Mouse (Mus musculus): ENCODE measurements around the gene Dgkg.

The Dgkg gene

DNA sequence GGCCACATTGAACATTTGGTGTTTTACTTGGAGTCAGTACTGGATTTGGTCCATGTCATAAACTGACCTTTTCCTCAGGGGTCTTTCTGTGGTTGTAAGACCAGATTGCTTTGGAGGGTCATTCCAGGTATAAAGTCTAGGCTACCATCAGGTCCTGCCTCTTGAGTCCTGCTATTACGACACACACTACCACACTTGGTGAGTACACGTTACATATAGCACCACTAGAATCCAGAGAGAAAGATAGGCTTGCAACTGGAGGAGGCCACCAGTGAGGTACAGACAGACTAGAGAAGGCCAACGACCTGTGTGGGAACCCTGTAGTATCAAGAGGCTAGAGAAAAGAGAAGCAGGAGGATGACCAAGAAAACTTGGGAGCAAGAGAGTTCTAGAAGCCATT lies 157.6 kb downstream of the Dgkg start:
- DNase-seq (ENCODE audit: low read depth, low spot score): no peak

- DNase-seq (ENCODE audit: low read depth, low spot score): no peak
Measured at GRCm38 (mm10) chr16:22497976-22498375, 159.0 kb downstream of the Dgkg start.

- DNase-seq (ENCODE audit: low read depth, low spot score): no peak
Measured at GRCm38 (mm10) chr16:22495259-22495658, 161.8 kb downstream of the Dgkg start.

GRCm38 (mm10) chr16:22494815-22495214 lies 162.2 kb downstream of the Dgkg start:
- no peak for DNase-seq (ENCODE audit: low read depth, low spot score)

GRCm38 (mm10) chr16:22493396-22493795 lies 163.6 kb downstream of the Dgkg start:
- DNase-seq (ENCODE audit: low read depth, low spot score): no peak

- no peak for DNase-seq (ENCODE audit: low read depth, low spot score)
Measured at GRCm38 (mm10) chr16:22491446-22492166, 165.4 kb downstream of the Dgkg start.

- DNase-seq (ENCODE audit: low read depth, low spot score): no peak
Measured at GRCm38 (mm10) chr16:22483900-22484299, 173.1 kb downstream of the Dgkg start.

DNA sequence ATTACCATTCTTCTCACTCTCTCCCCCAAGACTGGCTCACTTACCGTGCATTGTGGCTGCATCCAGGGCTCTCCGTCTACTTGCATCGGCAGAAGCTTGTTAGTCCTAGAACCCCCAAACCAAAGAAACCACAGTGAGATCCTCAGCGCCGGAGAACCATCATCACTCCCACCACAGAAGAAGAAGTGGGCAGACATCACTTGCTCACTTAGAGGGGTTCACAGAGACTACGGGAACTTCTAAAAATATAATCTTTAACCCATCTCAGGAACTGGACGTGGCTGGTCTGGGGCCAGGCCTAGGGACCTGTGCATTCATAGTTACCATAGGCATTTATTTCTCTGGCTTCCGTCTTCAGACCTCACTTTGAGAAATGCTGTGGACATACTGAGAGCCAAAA lies 177.7 kb downstream of the Dgkg start:
- no peak for DNase-seq (ENCODE audit: low read depth, low spot score)

GRCm38 (mm10) chr16:22471728-22472127 lies 185.3 kb downstream of the Dgkg start:
- no peak for DNase-seq (ENCODE audit: low read depth, low spot score)

DNA sequence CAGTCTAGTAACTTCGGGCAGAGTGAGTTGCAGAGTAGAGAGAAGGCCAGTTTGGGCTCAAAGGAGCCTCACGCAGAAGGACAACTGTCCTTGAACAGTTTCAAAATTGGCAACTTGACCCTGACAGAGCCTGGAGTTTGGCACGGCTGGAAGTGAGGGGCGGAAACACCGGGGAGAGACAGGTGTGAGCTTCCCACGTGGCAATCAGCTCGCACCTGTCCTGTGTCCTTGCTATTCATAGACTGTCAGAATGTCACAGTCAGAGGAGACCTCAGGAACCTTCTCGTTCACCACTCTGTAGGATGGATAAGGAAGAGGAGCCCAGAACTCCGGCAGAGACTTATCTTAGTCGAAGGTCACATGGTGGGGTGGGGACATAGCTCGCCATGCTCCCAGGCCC lies 187.6 kb downstream of the Dgkg start:
- DNase-seq (ENCODE audit: low read depth, low spot score): no peak

GRCm38 (mm10) chr16:22467111-22467510 lies 189.9 kb downstream of the Dgkg start:
- DNase-seq (ENCODE audit: low read depth, low spot score): no peak

DNA sequence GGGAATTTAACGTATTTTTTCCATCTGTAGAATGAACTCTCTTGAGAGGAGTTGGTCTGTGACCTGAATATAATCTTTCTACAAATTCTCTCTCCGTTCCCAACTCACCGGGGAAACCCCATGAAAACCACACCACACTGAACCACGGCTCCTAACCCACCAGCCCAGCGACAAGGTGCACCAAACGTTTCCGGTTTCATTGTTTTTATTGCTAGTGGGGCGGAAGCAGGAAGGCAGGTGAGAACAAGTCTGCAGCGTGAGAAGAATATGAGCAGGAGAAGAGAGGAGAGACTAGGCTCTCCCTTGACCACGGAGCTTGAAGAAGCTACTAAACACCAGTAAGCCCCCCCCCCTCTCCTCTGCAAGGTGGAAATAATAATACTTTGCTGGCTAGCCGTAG lies 190.6 kb downstream of the Dgkg start:
- DNase-seq (ENCODE audit: low read depth, low spot score): no peak

DNA sequence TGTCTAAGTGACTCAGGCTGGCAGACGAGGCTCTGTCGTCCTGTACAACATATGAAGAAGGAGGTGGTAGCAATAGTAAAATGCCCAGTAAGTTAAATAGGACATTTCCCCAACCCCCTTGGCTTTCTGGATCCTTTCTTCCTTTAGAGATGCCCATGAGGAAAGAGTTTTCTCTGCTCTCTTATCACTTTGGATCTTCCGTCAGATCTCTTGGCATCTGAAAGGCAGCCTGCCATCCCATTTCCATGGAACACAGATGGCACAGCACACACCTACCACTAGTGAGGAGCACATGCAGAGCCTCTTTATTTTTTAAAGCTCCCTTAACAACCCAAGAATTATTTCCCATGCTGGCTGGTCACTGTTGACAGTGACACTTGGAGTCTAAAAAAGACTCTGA lies 194.8 kb downstream of the Dgkg start:
- DNase-seq (ENCODE audit: low read depth, low spot score): no peak

- DNase-seq (ENCODE audit: low read depth, low spot score): no peak
Measured at GRCm38 (mm10) chr16:22461728-22462127, 195.3 kb downstream of the Dgkg start.

- no peak for DNase-seq (ENCODE audit: low read depth, low spot score)
Measured at GRCm38 (mm10) chr16:22460960-22461359, 196.1 kb downstream of the Dgkg start.

DNA sequence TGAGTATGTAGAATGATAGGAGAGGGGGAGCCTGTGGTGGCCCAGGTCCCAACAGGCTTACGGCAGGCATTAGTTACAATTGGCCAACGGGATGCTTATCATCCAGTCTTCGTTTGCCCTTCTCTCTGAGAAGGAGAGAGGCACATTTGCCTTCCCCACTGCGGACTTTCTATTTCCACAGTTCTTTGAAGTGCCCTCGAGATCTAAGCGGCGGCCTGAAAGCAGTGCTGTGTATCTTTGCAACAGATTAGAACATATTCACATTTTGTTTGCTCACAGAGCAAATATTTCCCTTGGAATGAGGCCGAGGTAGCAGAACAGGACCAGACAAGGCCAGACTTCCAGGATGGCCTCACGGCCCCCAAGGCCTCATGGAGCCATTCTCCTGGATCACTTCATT lies 204.9 kb downstream of the Dgkg start:
- DNase-seq (ENCODE audit: low read depth, low spot score): no peak

DNA sequence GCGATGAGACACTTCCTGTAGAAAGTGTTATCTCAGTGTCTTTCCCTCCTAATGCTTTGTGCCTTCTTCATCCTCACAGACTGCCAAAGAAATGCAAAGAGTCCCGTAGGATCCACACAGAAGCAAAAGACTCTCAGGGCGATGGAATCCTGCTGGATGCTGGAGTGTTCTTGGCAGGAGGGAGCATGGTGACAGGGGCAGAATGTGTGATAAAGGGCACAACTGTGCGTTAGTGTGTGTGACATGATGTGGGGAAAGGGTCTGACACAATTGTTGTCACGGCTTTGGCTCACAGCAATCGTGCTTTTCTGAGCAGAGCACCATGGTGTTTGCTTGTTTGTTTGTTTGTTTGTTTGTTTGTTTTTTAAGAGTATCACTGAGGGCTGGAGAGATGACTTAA lies 208.9 kb downstream of the Dgkg start:
- DNase-seq (ENCODE audit: low read depth, low spot score): no peak

DNA sequence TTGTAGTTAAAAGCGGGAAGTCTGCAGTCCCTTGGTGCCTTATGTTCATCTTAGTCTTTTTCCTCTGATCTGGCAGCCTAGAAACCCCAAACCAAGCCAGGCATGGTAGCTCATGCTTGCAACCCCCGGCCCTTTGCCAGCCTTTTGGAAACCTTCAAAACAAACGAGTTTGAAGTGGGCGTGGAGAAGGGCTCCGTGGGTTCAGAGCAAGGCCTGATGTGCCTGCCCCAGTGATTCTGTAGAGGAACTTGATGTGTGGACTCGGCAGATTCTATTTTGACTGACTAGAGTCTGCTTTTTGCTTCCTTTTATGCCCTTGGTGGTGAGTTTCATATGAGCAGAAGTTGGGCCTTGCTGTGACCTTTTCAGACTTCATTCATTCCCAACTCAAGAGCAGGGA lies 212.2 kb downstream of the Dgkg start:
- no peak for DNase-seq (ENCODE audit: low read depth, low spot score)

DNA sequence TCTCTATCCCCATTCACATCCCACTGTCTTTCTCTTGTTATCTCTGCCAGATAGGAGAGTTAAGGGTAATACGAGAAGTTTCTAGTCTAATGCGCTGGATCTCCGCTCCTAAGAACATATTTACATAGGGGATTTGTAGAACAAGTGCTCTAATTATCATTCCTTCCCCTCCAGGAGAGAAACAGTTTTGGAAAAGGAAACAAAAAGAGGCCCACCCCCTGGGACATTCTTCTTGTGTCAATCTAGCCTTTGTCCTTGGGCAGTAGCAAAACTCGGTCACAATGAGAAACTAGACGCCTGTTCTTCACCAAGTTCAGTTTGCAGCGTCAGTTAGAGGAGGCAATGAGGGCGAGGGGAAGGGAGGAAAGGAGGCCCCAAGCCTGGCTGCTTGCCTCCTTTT lies 214.8 kb downstream of the Dgkg start:
- DNase-seq (ENCODE audit: low read depth, low spot score): no peak

GRCm38 (mm10) chr16:22441317-22441716 lies 215.7 kb downstream of the Dgkg start:
- DNase-seq (ENCODE audit: low read depth, low spot score): no peak

DNA sequence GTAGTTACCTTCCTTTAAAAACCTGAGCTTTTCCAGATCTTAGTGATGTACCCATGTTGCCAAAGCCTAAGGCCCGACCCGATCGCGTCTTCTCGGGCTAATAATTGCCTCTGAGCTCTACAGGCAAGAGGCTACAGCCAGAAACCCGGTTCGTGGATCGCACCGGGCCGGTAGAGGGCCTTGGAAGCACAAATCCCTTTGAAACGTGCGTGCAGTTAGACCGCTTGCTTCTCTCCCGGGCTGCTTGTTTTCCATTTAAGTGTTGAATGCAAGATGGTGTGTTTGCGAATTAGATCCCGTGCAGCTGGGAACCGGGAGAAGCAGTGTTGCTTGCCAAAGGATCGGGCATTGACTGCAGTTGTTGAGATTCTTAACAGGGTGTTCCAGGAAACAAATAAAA lies 216.8 kb downstream of the Dgkg start:
- no peak for DNase-seq (ENCODE audit: low read depth, low spot score)

GRCm38 (mm10) chr16:22439499-22440177 lies 217.4 kb downstream of the Dgkg start, which contains the start of gene Etv5:
Gene Etv5 (minus strand): TSS chr16:22439719.
- DNase-seq (ENCODE audit: low read depth, low spot score): peak; percentile 94

Measured in retina, adult 2 months (tissue).